Comparison of ENCODE assay signal across 8 mouse cellular contexts in the genomic region with DNA sequence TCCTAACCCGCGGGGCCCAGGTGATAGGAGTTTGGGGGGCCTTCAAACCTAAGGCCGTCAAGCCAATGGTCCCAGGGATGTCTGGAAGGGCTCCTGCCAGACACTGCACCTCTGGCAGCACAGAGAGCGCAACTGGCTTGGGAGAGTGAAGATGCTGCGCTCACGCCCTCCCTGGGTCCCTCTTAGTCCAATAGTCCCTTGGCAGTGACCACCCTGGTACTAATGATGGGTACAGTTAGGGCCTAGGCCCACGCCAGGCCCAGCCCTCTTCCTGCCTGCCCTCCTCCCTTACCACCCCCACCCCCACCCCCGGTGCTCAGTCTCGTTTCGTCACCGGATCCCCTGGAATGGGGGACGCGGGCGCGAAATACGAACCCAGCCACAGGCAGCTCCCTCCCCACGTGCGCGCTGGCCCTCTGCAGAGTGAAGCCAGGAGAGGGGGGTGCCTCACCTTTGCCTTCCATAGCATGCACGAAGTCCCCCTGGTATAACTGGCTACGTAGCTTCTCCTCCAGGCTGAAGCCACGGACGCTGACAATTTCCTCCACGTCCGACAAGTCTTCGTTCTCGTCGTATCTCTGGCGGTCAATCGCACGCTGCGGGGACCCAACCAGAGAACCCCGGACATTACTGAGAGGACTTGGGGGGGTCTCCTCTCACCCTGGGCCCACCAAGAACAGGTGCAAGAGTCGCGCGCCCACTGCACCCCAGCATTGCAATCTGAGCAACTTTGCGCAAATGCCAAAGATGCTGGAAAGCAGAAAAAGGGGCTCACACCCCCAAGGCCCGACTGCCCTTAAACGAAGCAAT. TPM values are rescaled to one million over a fixed set of nuclear protein-coding genes. Genes with fewer than 3 reads are reported as not detected.
DNase-seq lines count a peak whose midpoint lies in the region; ATAC-seq and TF ChIP-seq lines count a peak whose summit lies in the region.

No protein-coding gene starts in this region.

- no peak for TF ChIP-seq EP300 in heart, adult 2 months (IDR thresholded peaks at IDR 0.05; ENCODE audit: insufficient read depth, low read depth, low read length)
- no peak for TF ChIP-seq EP300 in ES-Bruce4 (IDR thresholded peaks at IDR 0.05; ENCODE audit: insufficient read depth, low read depth, low read length)

- no peak for ATAC-seq in liver, embryonic 11.5 days (replicated peaks; ENCODE audit: low FRiP score)

- H3K4me3 ChIP-seq in heart, adult 2 months: peak overlapping the region; percentile 62
- peak overlapping the region; percentile 64 for H3K4me3 ChIP-seq in ES-Bruce4 (ENCODE audit: low read depth, low read length)
- peak overlapping the region; percentile 83 for H3K4me3 ChIP-seq in embryonic facial prominence, embryonic 10.5 days
- peak overlapping the region; percentile 71 for H3K4me3 ChIP-seq in liver, embryonic 11.5 days (ENCODE audit: low read depth, low read length)

- H3K9me3 ChIP-seq in ES-Bruce4 (replicated peaks; ENCODE audit: control insufficient read depth, insufficient read depth, low read length, poor library complexity, severe bottlenecking): no peaks in the 10 kb centered on the region
- no peaks in the 10 kb centered on the region for H3K9me3 ChIP-seq in embryonic facial prominence, embryonic 10.5 days
- H3K9me3 ChIP-seq in liver, embryonic 11.5 days (ENCODE audit: control insufficient read depth, low read length): no peaks in the 10 kb centered on the region

- H3K4me1 ChIP-seq in heart, adult 2 months (ENCODE audit: control insufficient read depth, insufficient read depth, low read length): no peaks in the 10 kb centered on the region
- H3K4me1 ChIP-seq in ES-Bruce4 (ENCODE audit: control insufficient read depth, insufficient read depth, low read length): peaks cover 6% of the 10 kb centered on the region
- H3K4me1 ChIP-seq in embryonic facial prominence, embryonic 10.5 days: peaks cover 73% of the 10 kb centered on the region
- H3K4me1 ChIP-seq in liver, embryonic 11.5 days (replicated peaks; ENCODE audit: control insufficient read depth, insufficient read depth, low read length): peaks cover 30% of the 10 kb centered on the region

- H3K27ac ChIP-seq in heart, adult 2 months: peak overlapping the region; percentile 88; the same call in 1 of the 2 replicates
- peak overlapping the region; percentile 1; the same call in 1 of the 2 replicates for H3K27ac ChIP-seq in ES-Bruce4 (ENCODE audit: insufficient read depth, low read length)
- H3K27ac ChIP-seq in embryonic facial prominence, embryonic 10.5 days (replicated peaks): peak overlapping the region; percentile 98
- no peak overlapping the region for H3K27ac ChIP-seq in liver, embryonic 11.5 days (ENCODE audit: low read depth, low read length)

- intact Hi-C loops in heart, adult 2 months (cut with DNase I): no loop called here
- intact Hi-C loops in heart, postnatal 25 days (cut with DNase I): loop anchor here (2.0 kb wide), 1 partner anchor 23 kb away; no protein-coding TSS in a partner anchor

- no peak for TF ChIP-seq CTCF in heart, adult 2 months (IDR thresholded peaks at IDR 0.05)
- TF ChIP-seq CTCF in ES-Bruce4 (IDR thresholded peaks at IDR 0.05; ENCODE audit: low read depth, low read length): no peak

- DNase-seq in heart, adult 2 months: peak; percentile 33 to 57
- DNase-seq in heart, postnatal 25 days (ENCODE audit: low spot score): no peak
- peak; percentile 76 for DNase-seq in embryonic facial prominence, embryonic 10.5 days (ENCODE audit: low spot score)
- DNase-seq in heart, postnatal 4 days: peak; percentile 39
- DNase-seq in liver, embryonic 11.5 days (ENCODE audit: low spot score): peak; percentile 50
- peak; percentile 62 for DNase-seq in naive thymus-derived CD4-positive, alpha-beta T cell, adult 2 months (ENCODE audit: low read depth)
- no peak for DNase-seq in frontal cortex, postnatal 14 days (ENCODE audit: low spot score in 2 of 2)

- no peaks in the 10 kb centered on the region for H3K79me2 ChIP-seq in heart, adult 2 months (replicated peaks; ENCODE audit: control insufficient read depth, insufficient read depth, low read length)

- WGBS in heart, adult 2 months: 16% methylated on average over 39 of the region's 39 CpGs
- WGBS in embryonic facial prominence, embryonic 10.5 days: 2% methylated on average over 39 of the region's 39 CpGs
- 5% methylated on average over 39 of the region's 39 CpGs for WGBS in liver, embryonic 11.5 days

- H3K9ac ChIP-seq in heart, adult 2 months (ENCODE audit: low read depth, low read length): peak overlapping the region; percentile 89
- H3K9ac ChIP-seq in ES-Bruce4 (ENCODE audit: low read depth, poor library complexity, severe bottlenecking): peak overlapping the region; percentile 92
- peak overlapping the region; percentile 76 for H3K9ac ChIP-seq in liver, embryonic 11.5 days (ENCODE audit: low read depth, low read length)

- TF ChIP-seq POLR2A in heart, adult 2 months (IDR thresholded peaks at IDR 0.05; ENCODE audit: insufficient read depth, low read depth, low read length): no peak
- no peak for TF ChIP-seq POLR2A in ES-Bruce4 (IDR thresholded peaks at IDR 0.05; ENCODE audit: insufficient read depth, low read length)

- H3K36me3 ChIP-seq in heart, adult 2 months (ENCODE audit: control insufficient read depth, insufficient read depth, low read length): no peaks in the 10 kb centered on the region
- no peaks in the 10 kb centered on the region for H3K36me3 ChIP-seq in ES-Bruce4 (ENCODE audit: control insufficient read depth, insufficient read depth, low read length, poor library complexity, severe bottlenecking)
- peaks cover 18% of the 10 kb centered on the region for H3K36me3 ChIP-seq in embryonic facial prominence, embryonic 10.5 days (replicated peaks)
- no peaks in the 10 kb centered on the region for H3K36me3 ChIP-seq in liver, embryonic 11.5 days (ENCODE audit: control insufficient read depth, insufficient read depth, low read length)

- no peaks in the 10 kb centered on the region for H3K27me3 ChIP-seq in heart, adult 2 months (ENCODE audit: control insufficient read depth, insufficient read depth, low read length)
- H3K27me3 ChIP-seq in ES-Bruce4 (ENCODE audit: control insufficient read depth, insufficient read depth, low read length, poor library complexity, severe bottlenecking): no peaks in the 10 kb centered on the region
- H3K27me3 ChIP-seq in embryonic facial prominence, embryonic 10.5 days (replicated peaks; ENCODE audit: low read depth, poor library complexity, severe bottlenecking): no peaks in the 10 kb centered on the region
- H3K27me3 ChIP-seq in liver, embryonic 11.5 days (replicated peaks; ENCODE audit: control insufficient read depth, insufficient read depth, low read length): peaks cover 3% of the 10 kb centered on the region

- peak overlapping the region; percentile 99 for H3K4me2 ChIP-seq in liver, embryonic 11.5 days

RNA-seq across cellular contexts. Expression of a gene that starts 2.2 kb away (rescaled TPM):
- total RNA-seq in heart, adult 2 months (2021): 10 to 100 TPM; 12.5 to 14.6 TPM
- polyA plus RNA-seq in heart, adult 2 months (2012; rRNA removed): 8.2 and 14.4 TPM in 2 replicates
- total RNA-seq in heart, postnatal 25 days (2021): 10 to 100 TPM; 15.4 to 16.8 TPM
- polyA plus RNA-seq in ES-Bruce4 (2011; ENCODE audit: insufficient read depth, insufficient read length, low read depth, missing spikeins): 50.3 and 56.8 TPM in 2 replicates
- 88.1 and 92.1 TPM in 2 replicates for polyA plus RNA-seq in embryonic facial prominence, embryonic 10.5 days (2016; fragmentation: Nextera tagmentation; extraction: Ambion mirVana)
- total RNA-seq in heart, postnatal 4 days (2021): 10 to 100 TPM; 27.7 to 29.5 TPM
- 46.8 and 48.8 TPM in 2 replicates for polyA plus RNA-seq in liver, embryonic 11.5 days (2014; fragmentation: Nextera tagmentation; extraction: Ambion mirVana)

RNA-seq across cellular contexts. Expression of a gene that starts 27.5 kb away (rescaled TPM):
- 10 to 100 TPM; 11.7 to 15.8 TPM for total RNA-seq in heart, adult 2 months (2021)
- polyA plus RNA-seq in heart, adult 2 months (2012; rRNA removed): 39.0 and 42.8 TPM in 2 replicates
- total RNA-seq in heart, postnatal 25 days (2021): 10 to 100 TPM; 15.1 to 16.1 TPM
- polyA plus RNA-seq in ES-Bruce4 (2011; ENCODE audit: insufficient read depth, insufficient read length, low read depth, missing spikeins): 12.7 and 13.3 TPM in 2 replicates
- polyA plus RNA-seq in embryonic facial prominence, embryonic 10.5 days (2016; fragmentation: Nextera tagmentation; extraction: Ambion mirVana): 8.4 and 8.7 TPM in 2 replicates
- total RNA-seq in heart, postnatal 4 days (2021): 10 to 100 TPM; 19.2 to 19.8 TPM
- polyA plus RNA-seq in liver, embryonic 11.5 days (2014; fragmentation: Nextera tagmentation; extraction: Ambion mirVana): 8.6 and 9.6 TPM in 2 replicates

RNA-seq across cellular contexts. Expression of a gene that starts 59.4 kb away (rescaled TPM):
- not detected for total RNA-seq in heart, adult 2 months (2021)
- not detected in 2 replicates for polyA plus RNA-seq in heart, adult 2 months (2012; rRNA removed)
- not detected for total RNA-seq in heart, postnatal 25 days (2021)
- not detected in 2 replicates for polyA plus RNA-seq in ES-Bruce4 (2011; ENCODE audit: insufficient read depth, insufficient read length, low read depth, missing spikeins)
- not detected in 2 replicates for polyA plus RNA-seq in embryonic facial prominence, embryonic 10.5 days (2016; fragmentation: Nextera tagmentation; extraction: Ambion mirVana)
- total RNA-seq in heart, postnatal 4 days (2021): not detected
- polyA plus RNA-seq in liver, embryonic 11.5 days (2014; fragmentation: Nextera tagmentation; extraction: Ambion mirVana): not detected in 2 replicates

Comparison
In these comparisons a context has a peak if more than half of its experiments do, and no peak if none do; other contexts are left out.
1. DNase-seq: peak in heart, adult 2 months (2 of 2), embryonic facial prominence, embryonic 10.5 days (single experiment), heart, postnatal 4 days (single experiment), liver, embryonic 11.5 days (single experiment) and naive thymus-derived CD4-positive, alpha-beta T cell, adult 2 months (single experiment); none in heart, postnatal 25 days (single experiment) and frontal cortex, postnatal 14 days (0 of 2).
2. Peak in every context shown above with its lines, with median percentiles within 50 percentile points of each other: H3K4me3 ChIP-seq and H3K9ac ChIP-seq.